Mouse (Mus musculus) limb, embryonic 11.5 days (tissue): ENCODE data around the gene Fcho2. TPM values are rescaled to one million over a fixed set of nuclear protein-coding genes. Genes with fewer than 3 reads are reported as not detected.

Source experiments
- ATAC-seq: fragments of 200-750 bp; cut with Nextera tagmentation; 2 replicates; pipeline ENCODE4 v1.8.0; 2017; ENCODE audit warnings: low read depth; ENCODE audit not compliant: insufficient number of reproducible peaks, low FRiP score, low TSS enrichment
- DNase-seq: peaks from one replicate; pipeline ENCODE4 v3.0.0-alpha.2; 2015; ENCODE audit warnings: low spot score
- H3K27ac ChIP-seq: fragments of 300-500 bp; sonication (generic); replicated peaks from 2 replicates; pipeline ENCODE4 v1.5.1; 2014; ENCODE audit warnings: low read depth, mild to moderate bottlenecking, low read length
- H3K27me3 ChIP-seq: fragments of 300-500 bp; sonication (generic); 2 replicates; pipeline ENCODE4 v1.6.1; 2014; ENCODE audit warnings: mild to moderate bottlenecking, low read length, mixed read lengths; ENCODE audit not compliant: control insufficient read depth, insufficient read depth
- H3K36me3 ChIP-seq: fragments of 300-500 bp; sonication (generic); 2 replicates; pipeline ENCODE4 v1.6.1; 2014; ENCODE audit warnings: mild to moderate bottlenecking, low read length, moderate library complexity, mixed read lengths; ENCODE audit not compliant: control insufficient read depth, insufficient read depth
- H3K4me1 ChIP-seq: fragments of 300-500 bp; sonication (generic); 2 replicates; pipeline ENCODE4 v1.6.1; 2014; ENCODE audit warnings: low read length, mixed read lengths; ENCODE audit not compliant: control insufficient read depth, insufficient read depth
- H3K4me2 ChIP-seq: fragments of 300-500 bp; sonication (generic); 2 replicates; pipeline ENCODE4 v1.6.1; 2014; ENCODE audit warnings: low read depth, mild to moderate bottlenecking, moderate library complexity; ENCODE audit not compliant: severe bottlenecking
- H3K4me3 ChIP-seq: fragments of 300-500 bp; sonication (generic); 2 replicates; pipeline ENCODE4 v1.5.1; 2014; ENCODE audit warnings: low read depth, low read length
- H3K9ac ChIP-seq: fragments of 300-500 bp; sonication (generic); 2 replicates; pipeline ENCODE4 v1.6.1; 2014; ENCODE audit warnings: mild to moderate bottlenecking, low read length
- H3K9me3 ChIP-seq: fragments of 300-500 bp; sonication (generic); 2 replicates; pipeline ENCODE4 v1.6.1; 2016; ENCODE audit warnings: low read length; ENCODE audit not compliant: control insufficient read depth
- WGBS: fragments of 180-500 bp; shearing (Covaris S2); extraction: QIAGEN DNeasy Blood & Tissue Kit; methylation state at CpG from one replicate; pipeline ENCODE4 v1.1.7; 2014; 5-methylcytosine and 5-hydroxymethylcytosine counted together
- polyA plus RNA-seq: library from polyadenylated mRNA; unstranded; fragments of >200 nt; fragmentation: Nextera tagmentation; extraction: Ambion mirVana; gene quantifications from 2 replicates; pipeline ENCODE4 v1.2.1, GENCODE M21; 2014

The Fcho2 gene
- polyA plus RNA-seq, 1 experiment from 2014 or later: 29.3 TPM

DNA sequence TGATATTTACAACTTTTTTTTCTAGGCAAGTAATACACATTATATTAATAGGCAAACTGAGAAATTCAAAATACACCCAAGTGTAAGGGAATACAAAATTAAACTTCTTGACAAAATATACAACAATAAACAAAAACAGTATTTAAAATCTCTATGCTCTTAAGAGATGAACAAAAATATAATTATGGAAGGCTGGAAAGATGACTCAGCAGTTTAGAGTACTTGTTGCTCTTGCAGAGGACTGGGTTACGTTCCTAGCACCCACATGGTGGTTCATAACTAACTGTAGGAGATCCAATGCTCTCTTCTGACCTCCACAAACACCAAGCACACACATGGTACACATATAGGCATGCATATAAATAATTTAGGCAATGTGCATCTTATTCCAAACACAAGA, 22.4 kb downstream of the Fcho2 start:
- no peaks in the 10 kb centered on the region for H3K9me3 ChIP-seq
- H3K9ac ChIP-seq: no peak overlapping the region
- H3K4me2 ChIP-seq: no peak overlapping the region
- H3K27me3 ChIP-seq: no peaks in the 10 kb centered on the region
- no peak overlapping the region for H3K4me3 ChIP-seq
- no peaks in the 10 kb centered on the region for H3K4me1 ChIP-seq
- no peaks in the 10 kb centered on the region for H3K36me3 ChIP-seq
- no peak for DNase-seq
- no peak for ATAC-seq
- 91% methylated on average over 1 of the region's 1 CpGs for WGBS
- no peak overlapping the region for H3K27ac ChIP-seq

GRCm38 (mm10) chr13:98791693-98792092, 23.6 kb downstream of the Fcho2 start:
- no peak for DNase-seq
- ATAC-seq: no peak
- no peak overlapping the region for H3K9ac ChIP-seq
- H3K4me1 ChIP-seq: no peaks in the 10 kb centered on the region
- no peak overlapping the region for H3K4me3 ChIP-seq
- H3K9me3 ChIP-seq: no peaks in the 10 kb centered on the region
- H3K36me3 ChIP-seq: no peaks in the 10 kb centered on the region
- no peaks in the 10 kb centered on the region for H3K27me3 ChIP-seq
- no peak overlapping the region for H3K27ac ChIP-seq
- WGBS: 93% methylated on average over 1 of the region's 1 CpGs
- no peak overlapping the region for H3K4me2 ChIP-seq

DNA sequence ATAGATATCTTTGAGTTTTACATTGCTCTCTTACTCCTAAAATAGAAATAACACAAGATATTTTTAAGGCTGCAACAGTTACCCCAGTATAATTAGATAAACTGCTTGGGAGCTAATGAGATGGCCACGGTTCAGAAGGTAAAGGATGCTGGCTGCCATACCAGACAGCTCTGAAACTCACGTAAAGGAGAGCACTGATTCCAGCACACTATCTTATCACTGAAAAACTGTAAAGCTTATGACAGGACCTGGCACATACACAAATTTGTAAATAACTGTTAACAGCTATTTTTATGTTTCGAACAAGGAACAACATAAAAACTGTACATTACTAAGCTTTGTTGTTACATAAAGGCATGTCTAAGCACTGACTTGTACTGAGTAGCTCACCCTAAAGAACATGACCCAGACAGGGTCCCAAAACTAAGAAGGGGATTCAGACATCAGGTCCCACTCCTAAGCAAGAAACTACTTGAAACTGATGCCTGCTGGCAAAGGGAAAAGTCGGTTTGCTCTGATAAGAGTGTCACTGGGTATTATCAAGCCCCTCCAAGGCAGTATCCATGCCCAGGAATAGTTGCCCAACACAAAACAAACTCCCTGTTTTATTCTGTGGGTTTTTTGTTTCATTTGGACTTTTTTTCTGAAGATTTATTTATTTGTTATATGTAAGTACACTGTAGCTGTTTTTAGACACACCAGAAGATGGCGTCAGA, 28.1 kb downstream of the Fcho2 start:
- H3K9me3 ChIP-seq: no peaks in the 10 kb centered on the region
- no peaks in the 10 kb centered on the region for H3K27me3 ChIP-seq

GRCm38 (mm10) chr13:98777959-98778358, 37.3 kb downstream of the Fcho2 start:
- no peak overlapping the region for H3K27ac ChIP-seq
- no peak overlapping the region for H3K4me3 ChIP-seq
- no peaks in the 10 kb centered on the region for H3K9me3 ChIP-seq
- H3K36me3 ChIP-seq: peaks cover 5% of the 10 kb centered on the region; the same call in 1 of the 2 replicates
- no peak for DNase-seq
- H3K9ac ChIP-seq: no peak overlapping the region
- 93% methylated on average over 3 of the region's 3 CpGs for WGBS
- no peaks in the 10 kb centered on the region for H3K27me3 ChIP-seq
- H3K4me1 ChIP-seq: no peaks in the 10 kb centered on the region
- H3K4me2 ChIP-seq: no peak overlapping the region
- ATAC-seq: no peak

More for the DNA sequence above, 28.1 kb downstream of the Fcho2 start:
- Histone ChIP-seq H3K4me1 (no peaks in the 10 kb centered on the region), H3K4me3 (no peak overlapping the region), H3K4me2 (no peak overlapping the region), H3K27ac (no peak overlapping the region), H3K36me3 (no peaks in the 10 kb centered on the region), H3K9ac (no peak overlapping the region)
- DNase-seq (no peak), ATAC-seq (no peak)
- 91% methylated on average over 5 of the region's 5 CpGs for WGBS

DNA sequence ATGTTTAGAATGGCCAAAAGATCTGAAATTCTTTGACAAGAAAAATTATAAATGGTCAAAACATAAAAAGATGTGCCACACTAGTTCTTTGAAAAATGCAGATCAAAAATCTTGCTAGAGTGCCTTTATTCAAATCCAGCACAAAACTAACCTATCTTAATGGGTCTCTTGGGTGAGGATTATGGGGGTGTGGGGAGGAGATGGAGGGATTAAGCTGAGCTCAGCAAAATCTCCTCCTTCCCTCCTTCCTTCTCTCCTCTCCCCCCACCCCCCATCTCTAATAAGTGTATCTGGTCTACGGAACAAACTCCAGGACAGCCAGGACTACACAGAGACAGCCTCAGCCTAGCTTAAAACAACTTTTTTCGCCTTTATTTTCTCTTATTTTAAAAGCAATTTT, 43.8 kb downstream of the Fcho2 start:
- Histone ChIP-seq H3K27ac (no peak overlapping the region), H3K9me3 (no peaks in the 10 kb centered on the region), H3K36me3 (0 out of 2 replicates have a peak, but pooled peaks cover 3% of the 10 kb centered on the region), H3K4me3 (no peak overlapping the region), H3K27me3 (no peaks in the 10 kb centered on the region), H3K9ac (no peak overlapping the region), H3K4me1 (no peaks in the 10 kb centered on the region), H3K4me2 (no peak overlapping the region)
- ATAC-seq (no peak), DNase-seq (no peak)
- WGBS: 96% methylated on average over 2 of the region's 2 CpGs

- Histone ChIP-seq H3K9ac (no peak overlapping the region), H3K27ac (no peak overlapping the region), H3K27me3 (no peaks in the 10 kb centered on the region), H3K4me2 (no peak overlapping the region), H3K36me3 (no peaks in the 10 kb centered on the region), H3K9me3 (no peaks in the 10 kb centered on the region), H3K4me3 (no peak overlapping the region), H3K4me1 (no peaks in the 10 kb centered on the region)
- DNase-seq: peak; percentile 40
- ATAC-seq: no peak
- WGBS: 77% methylated on average over 4 of the region's 4 CpGs
Measured at GRCm38 (mm10) chr13:98768329-98768728, 46.9 kb downstream of the Fcho2 start.

DNA sequence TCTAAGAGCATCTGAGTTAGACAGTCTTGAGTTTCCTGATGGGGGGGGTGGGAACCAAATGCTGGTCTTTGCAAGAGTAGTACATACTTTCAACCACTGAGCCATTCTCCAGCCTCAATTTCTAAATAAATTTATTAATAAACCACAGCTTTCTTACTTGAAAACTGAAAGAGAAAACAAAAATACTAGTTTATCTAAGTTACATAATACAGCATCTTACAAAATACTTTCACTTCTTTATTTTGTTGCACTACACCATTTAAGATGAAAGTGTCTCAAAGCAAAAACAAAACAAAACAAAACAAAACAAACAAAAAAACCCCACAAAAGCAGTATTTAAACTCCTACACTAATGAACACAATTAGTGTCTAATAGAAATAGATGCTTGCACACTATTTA, 53.5 kb downstream of the Fcho2 start:
- Histone ChIP-seq H3K9me3 (no peaks in the 10 kb centered on the region), H3K4me2 (no peak overlapping the region), H3K27me3 (no peaks in the 10 kb centered on the region), H3K27ac (no peak overlapping the region), H3K4me3 (no peak overlapping the region), H3K9ac (no peak overlapping the region), H3K4me1 (no peaks in the 10 kb centered on the region), H3K36me3 (no peaks in the 10 kb centered on the region)
- ATAC-seq (no peak), DNase-seq (no peak)

DNA sequence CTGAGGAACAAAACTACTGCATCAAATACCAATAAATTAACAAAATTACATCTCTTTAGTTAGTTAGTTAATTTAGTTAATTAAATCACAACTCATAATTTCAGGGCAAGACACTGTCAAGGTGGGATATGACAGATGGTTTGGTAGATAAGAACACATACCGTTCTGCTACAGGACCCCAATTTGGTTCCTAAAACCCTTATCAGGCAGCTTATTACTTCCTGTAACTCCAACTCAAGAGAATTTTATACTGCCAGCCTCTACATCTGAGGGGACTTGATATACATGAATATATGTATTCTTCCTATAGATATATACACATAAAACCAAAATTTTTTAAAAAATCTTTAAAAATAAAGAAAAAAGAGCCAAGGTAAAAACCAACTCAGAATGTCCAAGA, 59.4 kb downstream of the Fcho2 start:
- no peaks in the 10 kb centered on the region for H3K9me3 ChIP-seq
- ATAC-seq: no peak
- no peak overlapping the region for H3K4me2 ChIP-seq
- no peak for DNase-seq
- no peak overlapping the region for H3K4me3 ChIP-seq
- no peaks in the 10 kb centered on the region for H3K36me3 ChIP-seq
- no peak overlapping the region for H3K9ac ChIP-seq
- WGBS: 89% methylated on average over 1 of the region's 1 CpGs
- H3K27me3 ChIP-seq: no peaks in the 10 kb centered on the region
- H3K4me1 ChIP-seq: no peaks in the 10 kb centered on the region
- H3K27ac ChIP-seq: no peak overlapping the region

- DNase-seq: no peak
- H3K9ac ChIP-seq: no peak overlapping the region
- no peak for ATAC-seq
- no peak overlapping the region for H3K4me3 ChIP-seq
- no peak overlapping the region for H3K4me2 ChIP-seq
- WGBS: 80% methylated on average over 1 of the region's 1 CpGs
- H3K27ac ChIP-seq: no peak overlapping the region
- no peaks in the 10 kb centered on the region for H3K27me3 ChIP-seq
- H3K36me3 ChIP-seq: 0 out of 2 replicates have a peak, but pooled peaks cover 3% of the 10 kb centered on the region
- H3K4me1 ChIP-seq: no peaks in the 10 kb centered on the region
- no peaks in the 10 kb centered on the region for H3K9me3 ChIP-seq
Measured at GRCm38 (mm10) chr13:98744679-98745078, 70.6 kb downstream of the Fcho2 start.
